Mouse (Mus musculus) small intestine, adult 2 months (tissue): ENCODE results near the gene LTO1.

Source experiments
- CTCF ChIP-seq: fragments of 200-500 bp; IDR thresholded peaks from 2 replicates; pipeline ENCODE4 v1.5.1; 2012; ENCODE audit warnings: low read depth, mild to moderate bottlenecking, control low read depth, inconsistent platforms, low read length, moderate library complexity, mixed read lengths; ENCODE audit not compliant: insufficient replicate concordance, insufficient read length; ENCODE audit errors: extremely low read depth
- POLR2A ChIP-seq: fragments of 200-500 bp; IDR thresholded peaks from 2 replicates; pipeline ENCODE4 v1.6.1; 2012; ENCODE audit warnings: low read depth, mild to moderate bottlenecking, control low read depth, inconsistent platforms, low read length, moderate library complexity

GRCm38 (mm10) chr7:144898506-144898905, 16.4 kb upstream of the LTO1 start:
- no peak for TF ChIP-seq POLR2A
- TF ChIP-seq CTCF: no peak
